Mouse (Mus musculus): ENCODE measurements around the gene Npff. TPM values are rescaled to one million over a fixed set of nuclear protein-coding genes. Genes with fewer than 3 reads are reported as not detected.

Npff gene
- 0.84 TPM for polyA plus RNA-seq (2012; fragmentation: generic; extraction: Trizol)

DNA sequence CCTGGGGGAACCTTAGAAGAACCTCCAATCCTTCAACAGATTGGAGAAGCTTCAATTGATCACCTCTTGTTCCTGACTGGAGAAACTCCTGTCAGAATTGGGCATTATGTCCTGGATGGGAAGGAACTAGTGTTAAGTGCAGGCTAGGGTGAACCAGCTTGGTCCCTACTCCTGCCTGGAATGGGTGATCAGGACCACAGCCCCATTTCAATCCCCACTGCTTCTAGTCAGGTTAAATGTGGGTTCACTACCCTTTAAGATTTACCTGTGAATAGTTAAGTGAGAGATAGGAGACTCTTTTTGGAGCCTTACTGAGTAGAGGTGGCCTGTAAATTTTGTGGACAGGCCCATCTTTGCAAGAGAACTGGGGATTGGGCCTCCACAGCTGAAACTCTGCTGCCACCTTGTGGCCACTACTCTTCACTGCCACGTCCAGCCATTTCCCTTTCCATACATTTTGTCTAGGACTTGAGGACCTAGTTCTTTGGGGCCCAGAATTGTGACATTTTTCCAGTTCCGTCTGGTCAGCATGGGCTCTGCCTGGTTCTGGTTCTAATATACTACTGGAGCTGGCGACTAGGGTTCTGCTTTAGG, at the start of gene Npff:
TSS of gene Npff (minus strand) at position 51 of the 594 bp plus-strand sequence.
- Histone ChIP-seq H3ac (ENCODE audit: control insufficient read depth, insufficient read length) (no peak within 1 kb of the TSS), H3K4me3 (no peak within 1 kb of the TSS), H3K36me3 (ENCODE audit: control insufficient read depth, insufficient read depth) (peaks cover 45% of the 10 kb centered on the region), H3K79me2 (ENCODE audit: control insufficient read depth, insufficient read depth) (peaks cover 16% of the 10 kb centered on the region), H3K4me2 (ENCODE audit: low read depth) (no peak within 1 kb of the TSS), H3K27me3 (ENCODE audit: control insufficient read depth, insufficient read depth, insufficient read length) (no peaks in the 10 kb centered on the region)
- no peak for TF ChIP-seq MYOG (IDR thresholded peaks at IDR 0.05; ENCODE audit: control insufficient read depth in 1 of 3, insufficient read depth in 1 of 3, insufficient read length in 2 of 3, low read depth in 2 of 3)
- peak; percentile 46 for TF ChIP-seq POLR2AphosphoS2 (IDR thresholded peaks at IDR 0.05; ENCODE audit: insufficient read length, low read depth)

DNA sequence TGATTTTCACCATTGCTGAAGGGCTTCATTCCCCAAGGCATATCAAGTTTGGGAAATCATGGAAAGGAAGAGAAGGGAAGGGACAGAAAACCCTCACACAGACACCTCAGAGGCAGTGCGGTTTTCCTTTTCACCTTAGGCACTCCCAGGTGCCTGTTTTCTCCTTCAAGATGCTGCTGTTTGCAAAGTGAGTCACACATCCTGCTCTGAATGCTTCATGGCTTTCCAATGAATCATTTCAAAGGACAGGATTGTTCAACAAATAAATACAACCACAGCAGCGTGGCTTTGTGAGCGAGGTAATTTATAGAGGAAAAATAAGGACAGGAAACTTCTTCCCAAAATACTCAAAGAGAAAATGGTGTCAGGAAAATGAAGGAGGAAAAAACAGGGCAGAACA, 47.3 kb upstream of the Npff start:
- peak overlapping the region; percentile 16 for H3K4me2 ChIP-seq (ENCODE audit: low read depth)
- H3K27me3 ChIP-seq (ENCODE audit: control insufficient read depth, insufficient read depth, insufficient read length), result no peaks in the 10 kb centered on the region
- no peak overlapping the region for H3ac ChIP-seq (ENCODE audit: control insufficient read depth, insufficient read length)
- peaks cover 5% of the 10 kb centered on the region for H3K79me2 ChIP-seq (ENCODE audit: control insufficient read depth, insufficient read depth)
- no peak for TF ChIP-seq MYOD1 (IDR thresholded peaks at IDR 0.05; ENCODE audit: control insufficient read depth in 1 of 3, insufficient read length in 2 of 3, low read depth in 2 of 3)
- TF ChIP-seq USF1 (IDR thresholded peaks at IDR 0.05; ENCODE audit: low read depth), result no peak
- no peak for TF ChIP-seq MYOG (IDR thresholded peaks at IDR 0.05; ENCODE audit: control insufficient read depth in 1 of 3, insufficient read depth in 1 of 3, insufficient read length in 2 of 3, low read depth in 2 of 3)
- no peak for TF ChIP-seq TCF12 (IDR thresholded peaks at IDR 0.05; ENCODE audit: insufficient read depth, poor library complexity, severe bottlenecking)
- no peak for TF ChIP-seq MAX (IDR thresholded peaks at IDR 0.05; ENCODE audit: low read depth)
- H3K36me3 ChIP-seq (ENCODE audit: control insufficient read depth, insufficient read depth), result no peaks in the 10 kb centered on the region
- no peak overlapping the region for H3K4me3 ChIP-seq

DNA sequence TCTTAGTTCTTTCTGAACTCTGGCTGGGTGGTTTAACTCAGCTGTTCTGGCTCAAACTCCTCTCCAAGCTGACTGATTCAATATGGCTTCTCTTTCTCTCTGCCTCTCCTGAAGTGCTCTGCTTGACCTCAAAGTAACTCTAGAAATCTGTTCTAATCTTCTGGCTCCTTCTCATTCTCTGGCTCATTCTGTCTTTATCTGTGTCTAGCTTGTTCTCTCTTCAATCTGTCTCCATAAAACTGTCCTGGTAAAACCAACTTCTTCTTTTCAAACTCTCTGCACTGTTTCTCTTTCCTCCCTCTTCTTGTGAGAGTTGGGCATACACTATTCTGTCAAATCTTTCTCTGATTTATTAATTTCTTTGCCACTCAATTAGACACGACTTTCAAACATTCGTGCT, 43.1 kb upstream of the Npff start:
- Histone ChIP-seq H3K4me2 (ENCODE audit: low read depth) (no peak overlapping the region), H3K27me3 (ENCODE audit: control insufficient read depth, insufficient read depth, insufficient read length) (no peaks in the 10 kb centered on the region), H3K36me3 (ENCODE audit: control insufficient read depth, insufficient read depth) (peaks cover 2% of the 10 kb centered on the region), H3K79me2 (ENCODE audit: control insufficient read depth, insufficient read depth) (peaks cover 5% of the 10 kb centered on the region), H3K4me3 (no peak overlapping the region), H3ac (ENCODE audit: control insufficient read depth, insufficient read length) (no peak overlapping the region)
- TF ChIP-seq MYOG (IDR thresholded peaks at IDR 0.05; ENCODE audit: control insufficient read depth in 1 of 3, insufficient read depth in 1 of 3, insufficient read length in 2 of 3, low read depth in 2 of 3), result no peak
- no peak for TF ChIP-seq E2F4 (IDR thresholded peaks at IDR 0.05; ENCODE audit: insufficient read depth)
- TF ChIP-seq TCF3 (IDR thresholded peaks at IDR 0.05; ENCODE audit: insufficient read length, low read depth), result no peak
- TF ChIP-seq POLR2AphosphoS2 (IDR thresholded peaks at IDR 0.05; ENCODE audit: insufficient read length, low read depth), result no peak
- TF ChIP-seq REST (IDR thresholded peaks at IDR 0.05; ENCODE audit: insufficient read depth, insufficient read length), result no peak

DNA sequence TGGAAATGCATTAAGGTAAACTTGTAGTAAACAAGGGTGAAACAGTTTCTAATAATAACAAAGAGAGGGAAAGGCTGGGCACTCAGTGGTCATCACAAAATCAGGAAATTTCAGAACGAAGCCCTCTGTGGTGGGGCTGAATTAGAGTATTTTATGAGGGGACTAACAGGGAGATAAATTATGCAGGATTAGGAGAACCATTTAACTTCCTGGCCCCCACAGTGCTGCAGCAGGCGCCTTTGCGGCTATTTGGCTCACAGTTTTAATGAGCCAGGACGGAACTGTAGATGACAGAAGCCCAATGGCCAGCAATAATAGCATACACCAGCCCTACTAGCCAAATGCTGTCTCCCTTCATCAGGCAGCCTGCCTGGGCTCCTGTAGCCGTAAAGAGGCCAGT, 38.9 kb upstream of the Npff start:
- no peak for TF ChIP-seq MYOG (IDR thresholded peaks at IDR 0.05; ENCODE audit: control insufficient read depth in 1 of 3, insufficient read depth in 1 of 3, insufficient read length in 2 of 3, low read depth in 2 of 3)
- TF ChIP-seq TCF12 (IDR thresholded peaks at IDR 0.05; ENCODE audit: insufficient read depth, poor library complexity, severe bottlenecking), result no peak
- TF ChIP-seq MYOD1 (IDR thresholded peaks at IDR 0.05; ENCODE audit: control insufficient read depth in 1 of 3, insufficient read length in 2 of 3, low read depth in 2 of 3), result no peak
- no peak for TF ChIP-seq SRF (IDR thresholded peaks at IDR 0.05; ENCODE audit: control insufficient read depth, insufficient read length, low read depth)
- TF ChIP-seq TCF3 (IDR thresholded peaks at IDR 0.05; ENCODE audit: insufficient read length, low read depth), result no peak
- TF ChIP-seq REST (IDR thresholded peaks at IDR 0.05; ENCODE audit: insufficient read depth, insufficient read length), result no peak
- no peak for TF ChIP-seq USF1 (IDR thresholded peaks at IDR 0.05; ENCODE audit: low read depth)

DNA sequence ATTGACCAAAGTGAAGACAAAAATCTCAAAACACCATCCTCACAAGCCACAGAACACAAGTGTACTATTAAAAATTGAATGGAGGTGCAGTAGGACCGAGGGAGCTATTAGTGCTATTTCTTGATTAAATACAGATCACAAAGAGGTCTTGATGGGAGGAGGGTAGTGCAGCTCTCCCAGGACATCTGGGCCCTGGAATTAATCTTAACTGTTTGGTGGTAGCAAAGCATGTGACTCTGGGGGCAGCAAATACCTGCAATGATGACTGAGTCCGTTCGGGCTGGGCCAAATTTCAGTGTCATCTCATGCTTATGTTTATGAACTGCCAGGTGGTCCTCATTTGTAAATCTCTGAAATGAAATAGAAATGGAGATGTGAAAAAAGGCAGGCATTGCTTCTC, 38.3 kb upstream of the Npff start:
- Histone ChIP-seq H3K36me3 (ENCODE audit: control insufficient read depth, insufficient read depth) (peaks cover 20% of the 10 kb centered on the region), H3K79me2 (ENCODE audit: control insufficient read depth, insufficient read depth) (peaks cover 5% of the 10 kb centered on the region), H3K4me3 (no peak overlapping the region), H3K27me3 (ENCODE audit: control insufficient read depth, insufficient read depth, insufficient read length) (no peaks in the 10 kb centered on the region), H3ac (ENCODE audit: control insufficient read depth, insufficient read length) (no peak overlapping the region), H3K4me2 (ENCODE audit: low read depth) (no peak overlapping the region)
- no peak for TF ChIP-seq SRF (IDR thresholded peaks at IDR 0.05; ENCODE audit: control insufficient read depth, insufficient read length, low read depth)

More for the DNA sequence above, 38.9 kb upstream of the Npff start:
- H3K4me3 ChIP-seq, result no peak overlapping the region
- H3K4me2 ChIP-seq (ENCODE audit: low read depth), result no peak overlapping the region
- no peak overlapping the region for H3ac ChIP-seq (ENCODE audit: control insufficient read depth, insufficient read length)
- H3K36me3 ChIP-seq (ENCODE audit: control insufficient read depth, insufficient read depth), result peaks cover 20% of the 10 kb centered on the region
- H3K79me2 ChIP-seq (ENCODE audit: control insufficient read depth, insufficient read depth), result peaks cover 5% of the 10 kb centered on the region
- no peaks in the 10 kb centered on the region for H3K27me3 ChIP-seq (ENCODE audit: control insufficient read depth, insufficient read depth, insufficient read length)

DNA sequence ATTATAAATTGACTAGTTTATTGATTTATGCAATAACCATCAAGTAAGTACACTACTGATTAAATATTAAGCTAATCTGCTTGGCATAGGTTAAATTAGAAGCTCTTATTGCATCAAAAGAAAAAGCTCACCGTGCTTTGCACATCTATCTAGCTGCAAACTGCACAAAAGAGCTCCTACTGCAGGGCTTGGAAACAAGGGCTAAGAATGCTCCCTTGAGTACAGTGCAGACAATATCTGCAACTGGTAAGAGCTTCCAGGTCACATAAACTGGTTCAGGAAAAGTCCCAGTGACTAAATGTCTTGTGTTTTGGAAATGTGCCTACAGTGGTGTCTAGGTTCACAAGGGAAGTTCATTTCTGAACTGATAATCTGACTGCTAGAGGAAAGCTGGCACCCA, 37.7 kb upstream of the Npff start:
- no peak overlapping the region for H3K4me2 ChIP-seq (ENCODE audit: low read depth)
- peaks cover 3% of the 10 kb centered on the region for H3K79me2 ChIP-seq (ENCODE audit: control insufficient read depth, insufficient read depth)
- H3K27me3 ChIP-seq (ENCODE audit: control insufficient read depth, insufficient read depth, insufficient read length), result no peaks in the 10 kb centered on the region
- no peak overlapping the region for H3ac ChIP-seq (ENCODE audit: control insufficient read depth, insufficient read length)
- H3K4me3 ChIP-seq, result no peak overlapping the region
- H3K36me3 ChIP-seq (ENCODE audit: control insufficient read depth, insufficient read depth), result peaks cover 20% of the 10 kb centered on the region
- TF ChIP-seq TCF12 (IDR thresholded peaks at IDR 0.05; ENCODE audit: insufficient read depth, poor library complexity, severe bottlenecking) (no peak), TCF3 (IDR thresholded peaks at IDR 0.05; ENCODE audit: insufficient read length, low read depth) (no peak), MAX (IDR thresholded peaks at IDR 0.05; ENCODE audit: low read depth) (no peak), MYOG (IDR thresholded peaks at IDR 0.05; ENCODE audit: control insufficient read depth in 1 of 3, insufficient read depth in 1 of 3, insufficient read length in 2 of 3, low read depth in 2 of 3) (no peak), MYOD1 (IDR thresholded peaks at IDR 0.05; ENCODE audit: control insufficient read depth in 1 of 3, insufficient read length in 2 of 3, low read depth in 2 of 3) (no peak), USF1 (IDR thresholded peaks at IDR 0.05; ENCODE audit: low read depth) (no peak), E2F4 (IDR thresholded peaks at IDR 0.05; ENCODE audit: insufficient read depth) (no peak), POLR2AphosphoS2 (IDR thresholded peaks at IDR 0.05; ENCODE audit: insufficient read length, low read depth) (no peak), SRF (IDR thresholded peaks at IDR 0.05; ENCODE audit: control insufficient read depth, insufficient read length, low read depth) (no peak), POLR2A (IDR thresholded peaks at IDR 0.05; ENCODE audit: insufficient read length, low read depth) (no peak), REST (IDR thresholded peaks at IDR 0.05; ENCODE audit: insufficient read depth, insufficient read length) (no peak)
